Mouse (Mus musculus): ENCODE results near the gene Cbr4. TPM values are rescaled to one million over a fixed set of nuclear protein-coding genes. Genes with fewer than 3 reads are reported as not detected.

Gene Cbr4
- total RNA-seq, 2 experiments from 2014 or later, result 33.6 to 34.1 TPM

DNA sequence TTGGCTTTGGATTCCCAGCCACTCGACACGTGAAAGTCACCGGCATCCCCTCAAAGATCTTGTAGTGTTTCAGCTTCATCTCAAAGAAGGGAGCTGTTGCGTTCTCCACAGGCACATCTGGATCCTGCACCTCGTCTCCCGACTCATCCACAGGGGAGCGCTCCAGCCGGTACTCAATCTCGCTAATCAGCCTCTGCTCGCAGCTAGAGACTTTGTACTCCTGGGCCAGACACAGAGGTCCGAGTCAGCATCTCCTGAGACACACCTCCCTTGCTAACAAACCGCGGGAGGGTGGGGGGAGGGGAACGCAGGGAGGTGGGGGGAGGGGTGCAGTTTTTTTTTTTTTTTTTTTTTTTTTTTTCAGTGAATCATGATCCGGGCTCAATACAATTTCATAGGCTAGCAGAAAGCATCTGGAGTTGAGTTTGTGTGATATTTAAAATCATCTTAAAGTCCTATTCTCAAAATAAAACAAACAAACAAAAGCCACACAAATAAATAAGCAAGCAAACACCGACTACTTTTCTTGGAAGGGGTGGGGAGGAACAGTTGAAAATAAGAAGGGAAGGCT is 45.9 kb downstream of the Cbr4 start:
- intact Hi-C loops (cut with DNase I), result loop anchor here (10.0 kb wide), 1 partner anchor 521 kb away; no protein-coding TSS in a partner anchor
- DNase-seq, result no peak

- intact Hi-C loops (cut with DNase I), result loop anchor here (5.0 to 10.0 kb wide), 3 partner anchors 152 to 519 kb away; no protein-coding TSS in a partner anchor
- DNase-seq, result no peak
Observed at GRCm38 (mm10) chr8:61535472-61535871, 47.9 kb downstream of the Cbr4 start.

GRCm38 (mm10) chr8:61537471-61537870 is 49.9 kb downstream of the Cbr4 start:
- intact Hi-C loops (cut with DNase I), result loop anchor here (5.0 to 10.0 kb wide), 3 partner anchors 150 to 517 kb away; no protein-coding TSS in a partner anchor
- DNase-seq, result no peak

- intact Hi-C loops (cut with DNase I), result loop anchor here (5.0 to 10.0 kb wide), 4 partner anchors 147 to 515 kb away; no protein-coding TSS in a partner anchor
- DNase-seq, result peak; percentile 85 to 89
Observed at GRCm38 (mm10) chr8:61539828-61540500, 52.4 kb downstream of the Cbr4 start.

GRCm38 (mm10) chr8:61549585-61549984 is 62.1 kb downstream of the Cbr4 start:
- intact Hi-C loops (cut with DNase I), result no loop called here
- no peak for DNase-seq

DNA sequence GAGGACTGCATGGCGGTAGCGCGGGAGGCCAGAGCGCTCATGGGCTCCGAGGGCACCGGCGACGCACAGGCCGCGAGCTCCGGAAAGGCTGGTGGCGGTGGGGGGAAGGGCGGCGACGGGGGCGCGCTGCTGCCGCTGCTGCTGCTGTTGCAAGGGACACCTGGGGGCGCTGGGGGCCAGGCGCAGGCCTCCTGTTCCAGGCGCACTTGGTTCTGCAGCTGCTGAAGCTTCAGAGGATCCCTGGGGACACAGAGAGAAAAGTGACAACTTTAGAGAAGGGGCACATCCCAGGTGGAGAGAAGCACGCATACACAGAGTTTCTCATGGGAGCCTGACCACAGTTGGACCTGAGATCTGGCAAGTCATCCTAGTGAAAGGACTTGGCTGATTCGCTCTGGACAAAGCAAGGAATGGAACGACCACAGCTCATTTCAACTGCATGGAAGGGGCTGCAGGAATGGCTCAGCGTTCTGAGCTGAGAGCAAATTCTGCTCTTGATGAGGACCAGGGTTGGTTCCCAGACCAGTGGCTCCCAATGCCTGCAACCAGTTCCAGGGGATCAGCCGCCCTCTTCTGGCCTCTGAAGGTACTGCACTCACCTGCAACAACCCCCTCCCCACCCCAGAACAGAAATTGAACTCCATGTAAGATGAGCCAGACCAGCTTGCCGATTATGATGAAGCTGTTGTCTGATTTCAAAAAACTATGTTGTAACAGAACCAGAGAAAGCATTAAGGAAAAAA is 62.6 kb downstream of the Cbr4 start:
- DNase-seq, result no peak
- intact Hi-C loops (cut with DNase I), result no loop called here

DNA sequence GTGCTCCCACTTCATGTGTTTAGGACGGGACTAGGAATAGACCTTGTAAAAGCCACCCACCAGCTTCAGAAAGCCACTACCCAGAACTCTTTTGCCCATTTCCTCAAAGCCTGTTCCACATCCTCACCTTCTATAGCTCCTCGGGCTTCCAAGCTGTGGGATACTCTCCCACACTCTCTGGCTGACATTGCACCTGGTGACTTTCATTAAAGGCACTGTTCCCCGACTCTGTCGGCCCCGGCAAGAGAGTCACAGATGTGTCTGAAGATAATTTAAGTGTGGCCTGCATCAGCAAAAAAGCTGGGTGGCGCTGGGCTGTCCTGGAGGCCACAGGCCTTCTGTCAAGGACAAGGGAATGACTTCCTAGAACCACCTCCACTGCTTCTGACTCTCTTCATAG is 64.7 kb downstream of the Cbr4 start:
- intact Hi-C loops (cut with DNase I), result no loop called here
- no peak for DNase-seq

GRCm38 (mm10) chr8:61552755-61553402 is 65.3 kb downstream of the Cbr4 start:
- intact Hi-C loops (cut with DNase I), result no loop called here
- no peak for DNase-seq

GRCm38 (mm10) chr8:61555343-61555742 is 67.8 kb downstream of the Cbr4 start:
- DNase-seq, result no peak
- intact Hi-C loops (cut with DNase I), result no loop called here

GRCm38 (mm10) chr8:61556219-61556618 is 68.7 kb downstream of the Cbr4 start:
- intact Hi-C loops (cut with DNase I), result no loop called here

More at GRCm38 (mm10) chr8:61556219-61556618, 68.7 kb downstream of the Cbr4 start:
- DNase-seq, result no peak
